Mouse (Mus musculus): Measurements from ENCODE around the gene 2410137M14Rik.

2410137M14Rik gene

GRCm38 (mm10) chr17:36950981-36951947 lies 29.8 kb downstream of the 2410137M14Rik start, which contains the start of gene Ppp1r11:
Gene Ppp1r11, minus strand, starts transcription at chr17:36951741.
- peak; percentile 91 to 93 for DNase-seq (ENCODE audit: low read depth in 1 of 2, low spot score in 2 of 2)

GRCm38 (mm10) chr17:36949265-36949664 lies 31.8 kb downstream of the 2410137M14Rik start:
- no peak for DNase-seq (ENCODE audit: low read depth in 1 of 2, low spot score in 2 of 2)

- DNase-seq (ENCODE audit: low read depth in 1 of 2, low spot score in 2 of 2), result no peak
These were observed 32.8 kb downstream of the 2410137M14Rik start for GRCm38 (mm10) chr17:36948286-36948685.

GRCm38 (mm10) chr17:36947051-36947819 lies 33.8 kb downstream of the 2410137M14Rik start:
- no peak for DNase-seq (ENCODE audit: low read depth in 1 of 2, low spot score in 2 of 2)

GRCm38 (mm10) chr17:36944121-36944775 lies 36.8 kb downstream of the 2410137M14Rik start:
- no peak for DNase-seq (ENCODE audit: low read depth in 1 of 2, low spot score in 2 of 2)

- no peak for DNase-seq (ENCODE audit: low read depth in 1 of 2, low spot score in 2 of 2)
These were observed 37.3 kb downstream of the 2410137M14Rik start for GRCm38 (mm10) chr17:36943691-36944090.

- DNase-seq (ENCODE audit: low read depth in 1 of 2, low spot score in 2 of 2), result no peak
These were observed 38.1 kb downstream of the 2410137M14Rik start, which contains the start of gene Rnf39 for GRCm38 (mm10) chr17:36942791-36943471. Gene Rnf39, plus strand, starts transcription at chr17:36942918.

GRCm38 (mm10) chr17:36942391-36942790 lies 38.6 kb downstream of the 2410137M14Rik start:
- DNase-seq (ENCODE audit: low read depth in 1 of 2, low spot score in 2 of 2), result no peak

- no peak for DNase-seq (ENCODE audit: low read depth in 1 of 2, low spot score in 2 of 2)
These were observed 43.0 kb downstream of the 2410137M14Rik start for GRCm38 (mm10) chr17:36938056-36938455.

GRCm38 (mm10) chr17:36931806-36932205 lies 49.2 kb downstream of the 2410137M14Rik start:
- DNase-seq (ENCODE audit: low read depth in 1 of 2, low spot score in 2 of 2), result no peak

GRCm38 (mm10) chr17:36931130-36931529 lies 49.9 kb downstream of the 2410137M14Rik start:
- no peak for DNase-seq (ENCODE audit: low read depth in 1 of 2, low spot score in 2 of 2)

- DNase-seq (ENCODE audit: low read depth in 1 of 2, low spot score in 2 of 2), result no peak
These were observed 50.8 kb downstream of the 2410137M14Rik start for GRCm38 (mm10) chr17:36930233-36930632.

- no peak for DNase-seq (ENCODE audit: low read depth in 1 of 2, low spot score in 2 of 2)
These were observed 51.7 kb downstream of the 2410137M14Rik start for GRCm38 (mm10) chr17:36929236-36929932.
